Mouse (Mus musculus): Measurements from ENCODE around the gene Cdh15. TPM values are rescaled to one million over a fixed set of nuclear protein-coding genes. Genes with fewer than 3 reads are reported as not detected.

The Cdh15 gene
- polyA plus RNA-seq, 1 experiment from 2014 or later, result 7.6 TPM

DNA sequence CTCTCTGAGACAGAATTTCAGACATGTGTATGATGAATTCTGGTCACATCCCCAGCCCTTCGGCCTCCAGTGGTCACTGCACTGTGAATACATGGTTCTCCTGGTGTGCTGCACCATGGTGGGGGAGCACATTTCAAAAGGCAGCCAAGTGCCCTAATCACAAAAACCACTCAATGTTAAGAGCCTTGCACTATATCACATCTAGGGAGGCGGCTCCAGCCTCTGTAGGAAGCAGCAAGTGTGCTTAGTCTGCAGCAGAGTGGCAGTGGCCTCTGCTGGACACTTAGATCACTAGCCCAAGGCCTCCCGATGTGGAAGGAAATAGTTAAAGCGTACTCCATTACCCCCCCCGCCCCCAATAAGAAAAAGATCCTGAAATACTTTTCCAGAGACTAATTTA lies 51.3 kb downstream of the Cdh15 start:
- no peaks in the 10 kb centered on the region for H3K27me3 ChIP-seq (ENCODE audit: control insufficient read depth, insufficient read depth, low read length)
- H3K9ac ChIP-seq (ENCODE audit: low read length), result no peak overlapping the region
- peaks cover 21% of the 10 kb centered on the region for H3K36me3 ChIP-seq (ENCODE audit: control insufficient read depth, insufficient read depth, low read length)
- ATAC-seq (ENCODE audit: insufficient number of reproducible peaks, low FRiP score, low TSS enrichment, low read depth) (no peak), DNase-seq (ENCODE audit: low spot score) (no peak)
- WGBS, result 86% methylated on average over 5 of the region's 5 CpGs
- H3K4me1 ChIP-seq (ENCODE audit: control insufficient read depth, insufficient read depth, low read length), result no peaks in the 10 kb centered on the region
- H3K9me3 ChIP-seq (ENCODE audit: control insufficient read depth, low read length), result no peaks in the 10 kb centered on the region
- H3K4me3 ChIP-seq (ENCODE audit: low read depth, low read length), result no peak overlapping the region
- no peak overlapping the region for H3K27ac ChIP-seq (replicated peaks; ENCODE audit: low read depth, low read length)
- H3K4me2 ChIP-seq (ENCODE audit: low read depth, severe bottlenecking), result no peak overlapping the region

DNA sequence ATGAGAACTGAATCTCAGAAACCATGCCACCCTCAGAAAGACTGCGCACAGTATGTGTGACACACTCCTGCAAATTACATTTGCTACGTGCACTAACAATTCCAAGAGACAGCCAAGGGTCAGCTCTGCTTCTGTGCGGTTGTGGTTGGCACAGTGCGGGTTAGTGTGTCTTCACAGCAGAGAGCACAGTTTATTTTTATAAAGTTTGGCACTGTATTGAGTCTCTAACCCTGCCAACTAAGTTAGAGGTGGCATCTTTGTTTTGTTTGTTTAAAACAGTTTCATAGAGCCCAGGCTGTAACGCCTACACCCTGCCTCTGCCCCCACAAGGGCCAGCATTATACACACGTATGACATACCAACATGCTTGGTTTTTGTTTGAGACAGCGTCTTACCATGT lies 53.7 kb downstream of the Cdh15 start:
- H3K4me1 ChIP-seq (ENCODE audit: control insufficient read depth, insufficient read depth, low read length), result no peaks in the 10 kb centered on the region
- no peak overlapping the region for H3K4me2 ChIP-seq (ENCODE audit: low read depth, severe bottlenecking)
- H3K4me3 ChIP-seq (ENCODE audit: low read depth, low read length), result no peak overlapping the region
- 97% methylated on average over 7 of the region's 7 CpGs for WGBS
- no peak for DNase-seq (ENCODE audit: low spot score)
- H3K27me3 ChIP-seq (ENCODE audit: control insufficient read depth, insufficient read depth, low read length), result no peaks in the 10 kb centered on the region
- ATAC-seq (ENCODE audit: insufficient number of reproducible peaks, low FRiP score, low TSS enrichment, low read depth), result no peak
- H3K9ac ChIP-seq (ENCODE audit: low read length), result no peak overlapping the region
- no peak overlapping the region for H3K27ac ChIP-seq (replicated peaks; ENCODE audit: low read depth, low read length)
- peaks cover 9% of the 10 kb centered on the region for H3K36me3 ChIP-seq (ENCODE audit: control insufficient read depth, insufficient read depth, low read length)
- no peaks in the 10 kb centered on the region for H3K9me3 ChIP-seq (ENCODE audit: control insufficient read depth, low read length)

DNA sequence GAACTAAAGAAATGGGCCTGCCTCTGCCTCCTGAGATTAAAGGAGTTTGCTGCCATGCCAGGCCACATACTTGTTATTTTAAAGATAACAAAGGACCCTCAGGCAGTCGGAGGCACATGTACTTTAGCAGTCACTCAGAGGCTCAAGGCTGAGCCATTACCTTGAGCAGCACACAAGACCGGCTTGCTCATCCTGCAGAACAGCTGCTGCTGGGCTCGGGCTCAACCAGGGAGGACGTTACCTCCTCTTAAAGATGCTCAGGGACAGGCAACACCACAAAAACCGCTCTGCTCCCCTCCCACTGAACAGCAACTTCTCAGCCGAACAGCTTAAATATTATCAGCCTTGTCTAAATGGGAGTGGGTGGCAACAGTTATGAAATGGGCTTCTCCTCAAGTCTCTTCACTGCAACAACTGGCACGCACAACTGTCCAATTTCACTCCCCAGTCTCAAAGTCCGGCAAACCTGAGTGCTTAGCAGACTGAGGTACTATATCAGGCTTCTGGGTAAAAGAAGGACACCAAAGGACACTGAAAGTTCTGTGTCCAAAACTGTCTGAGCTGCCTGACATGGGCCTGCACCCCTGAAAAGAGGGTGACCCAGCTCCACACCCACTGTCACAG lies 54.2 kb downstream of the Cdh15 start:
- DNase-seq (ENCODE audit: low spot score) (no peak), ATAC-seq (ENCODE audit: insufficient number of reproducible peaks, low FRiP score, low TSS enrichment, low read depth) (no peak)
- no peak overlapping the region for H3K4me3 ChIP-seq (ENCODE audit: low read depth, low read length)
- no peaks in the 10 kb centered on the region for H3K27me3 ChIP-seq (ENCODE audit: control insufficient read depth, insufficient read depth, low read length)
- 89% methylated on average over 8 of the region's 8 CpGs for WGBS
- no peak overlapping the region for H3K9ac ChIP-seq (ENCODE audit: low read length)
- no peaks in the 10 kb centered on the region for H3K9me3 ChIP-seq (ENCODE audit: control insufficient read depth, low read length)
- H3K36me3 ChIP-seq (ENCODE audit: control insufficient read depth, insufficient read depth, low read length), result peaks cover 5% of the 10 kb centered on the region; the same call in 1 of the 2 replicates
- H3K4me2 ChIP-seq (ENCODE audit: low read depth, severe bottlenecking), result no peak overlapping the region
- no peaks in the 10 kb centered on the region for H3K4me1 ChIP-seq (ENCODE audit: control insufficient read depth, insufficient read depth, low read length)
- H3K27ac ChIP-seq (replicated peaks; ENCODE audit: low read depth, low read length), result no peak overlapping the region

DNA sequence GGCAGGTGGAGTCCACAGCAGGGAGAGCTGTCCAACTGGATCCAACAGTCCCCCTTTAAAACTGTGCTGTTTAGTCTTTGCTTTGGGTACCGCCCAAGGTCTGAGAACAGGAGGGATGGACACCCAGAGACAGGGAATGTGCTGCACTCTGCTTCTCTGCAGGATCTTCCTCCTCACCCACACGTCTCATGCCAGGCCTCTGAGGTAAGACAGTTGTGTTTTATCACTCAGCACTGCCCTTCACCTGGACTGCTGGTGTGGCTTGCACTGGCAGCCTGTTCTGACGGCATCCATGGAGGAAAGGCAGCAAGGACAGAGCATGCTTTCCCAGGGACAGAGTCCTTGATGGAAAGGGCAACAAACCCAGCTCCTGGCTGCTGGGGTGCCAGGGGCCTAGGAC lies 54.8 kb downstream of the Cdh15 start:
- no peak overlapping the region for H3K9ac ChIP-seq (ENCODE audit: low read length)
- 84% methylated on average over 3 of the region's 3 CpGs for WGBS
- no peaks in the 10 kb centered on the region for H3K4me1 ChIP-seq (ENCODE audit: control insufficient read depth, insufficient read depth, low read length)
- ATAC-seq (ENCODE audit: insufficient number of reproducible peaks, low FRiP score, low TSS enrichment, low read depth), result no peak
- no peak overlapping the region for H3K27ac ChIP-seq (replicated peaks; ENCODE audit: low read depth, low read length)
- DNase-seq (ENCODE audit: low spot score), result no peak
- no peaks in the 10 kb centered on the region for H3K9me3 ChIP-seq (ENCODE audit: control insufficient read depth, low read length)
- H3K36me3 ChIP-seq (ENCODE audit: control insufficient read depth, insufficient read depth, low read length), result peaks cover 2% of the 10 kb centered on the region; the same call in 1 of the 2 replicates
- no peak overlapping the region for H3K4me3 ChIP-seq (ENCODE audit: low read depth, low read length)
- H3K4me2 ChIP-seq (ENCODE audit: low read depth, severe bottlenecking), result no peak overlapping the region
- no peaks in the 10 kb centered on the region for H3K27me3 ChIP-seq (ENCODE audit: control insufficient read depth, insufficient read depth, low read length)

DNA sequence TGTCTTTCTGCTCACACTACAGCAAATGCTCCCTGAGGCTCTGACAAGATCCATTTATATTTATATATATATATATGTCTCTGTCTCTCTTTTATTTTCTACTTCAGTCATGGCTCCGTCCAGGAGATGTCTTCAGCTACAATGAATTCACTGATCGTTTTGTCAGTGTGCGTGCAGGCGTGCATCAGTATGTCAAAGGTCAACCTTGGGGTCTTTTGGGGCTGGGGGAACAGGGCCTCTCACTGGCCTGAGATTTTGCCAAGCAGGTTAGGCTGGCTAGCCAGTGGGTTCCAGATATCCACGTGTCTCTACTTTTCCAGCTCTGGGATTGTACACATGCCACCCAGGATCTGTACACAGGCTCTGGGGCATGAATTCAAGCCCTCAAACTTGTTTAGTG lies 55.2 kb downstream of the Cdh15 start:
- Histone ChIP-seq H3K9me3 (ENCODE audit: control insufficient read depth, low read length) (no peaks in the 10 kb centered on the region), H3K4me1 (ENCODE audit: control insufficient read depth, insufficient read depth, low read length) (no peaks in the 10 kb centered on the region), H3K27ac (replicated peaks; ENCODE audit: low read depth, low read length) (no peak overlapping the region), H3K27me3 (ENCODE audit: control insufficient read depth, insufficient read depth, low read length) (no peaks in the 10 kb centered on the region), H3K36me3 (ENCODE audit: control insufficient read depth, insufficient read depth, low read length) (peaks cover 3% of the 10 kb centered on the region; the same call in 1 of the 2 replicates), H3K4me2 (ENCODE audit: low read depth, severe bottlenecking) (no peak overlapping the region), H3K9ac (ENCODE audit: low read length) (no peak overlapping the region), H3K4me3 (ENCODE audit: low read depth, low read length) (no peak overlapping the region)
- no peak for ATAC-seq (ENCODE audit: insufficient number of reproducible peaks, low FRiP score, low TSS enrichment, low read depth)
- no peak for DNase-seq (ENCODE audit: low spot score)
- WGBS, result 86% methylated on average over 5 of the region's 5 CpGs

DNA sequence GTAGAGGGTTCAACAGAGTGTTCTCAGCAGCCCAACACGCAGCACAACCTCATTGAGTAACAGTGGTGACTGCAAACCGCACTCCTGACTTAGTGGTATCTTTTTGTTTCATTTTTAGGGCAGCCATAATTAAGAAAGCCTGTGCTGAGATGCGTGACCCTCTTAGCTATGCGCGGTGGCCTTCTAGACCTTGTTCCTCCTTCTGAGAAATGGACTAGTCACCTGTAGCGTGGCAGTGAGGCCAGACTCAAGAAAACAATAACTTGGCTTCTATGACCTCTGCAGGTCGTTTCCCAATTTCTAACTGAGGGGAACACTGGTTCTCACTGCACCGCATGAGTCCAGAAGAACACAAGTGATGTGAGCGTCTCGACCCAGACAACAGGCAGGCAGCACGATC lies 56.7 kb downstream of the Cdh15 start:
- H3K27ac ChIP-seq (replicated peaks; ENCODE audit: low read depth, low read length), result no peak overlapping the region
- no peak overlapping the region for H3K9ac ChIP-seq (ENCODE audit: low read length)
- H3K27me3 ChIP-seq (ENCODE audit: control insufficient read depth, insufficient read depth, low read length), result no peaks in the 10 kb centered on the region
- no peak overlapping the region for H3K4me3 ChIP-seq (ENCODE audit: low read depth, low read length)
- no peak overlapping the region for H3K4me2 ChIP-seq (ENCODE audit: low read depth, severe bottlenecking)
- no peaks in the 10 kb centered on the region for H3K9me3 ChIP-seq (ENCODE audit: control insufficient read depth, low read length)
- H3K36me3 ChIP-seq (ENCODE audit: control insufficient read depth, insufficient read depth, low read length), result peaks cover 6% of the 10 kb centered on the region; the same call in 1 of the 2 replicates
- no peaks in the 10 kb centered on the region for H3K4me1 ChIP-seq (ENCODE audit: control insufficient read depth, insufficient read depth, low read length)
- no peak for ATAC-seq (ENCODE audit: insufficient number of reproducible peaks, low FRiP score, low TSS enrichment, low read depth)
- DNase-seq (ENCODE audit: low spot score), result no peak
- 92% methylated on average over 11 of the region's 11 CpGs for WGBS

DNA sequence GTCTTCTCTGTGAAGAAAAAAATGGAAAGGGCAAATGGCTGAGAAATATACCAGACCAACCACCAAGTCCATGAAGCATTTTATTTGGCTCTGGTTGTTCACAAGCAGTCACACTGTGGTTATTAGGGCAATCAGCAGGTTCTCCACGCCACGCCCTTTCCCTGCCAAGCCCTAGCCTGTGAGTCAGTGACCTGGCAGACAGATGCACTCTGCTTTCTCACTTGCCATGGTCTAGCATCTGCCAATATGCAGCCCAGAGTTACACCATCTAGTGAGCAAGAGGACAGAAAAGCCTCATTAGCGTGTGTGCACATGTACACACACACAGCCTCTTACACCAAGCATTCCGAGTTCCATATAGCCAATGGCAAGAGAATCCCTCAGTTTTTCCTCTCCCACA lies 57.6 kb downstream of the Cdh15 start:
- H3K9me3 ChIP-seq (ENCODE audit: control insufficient read depth, low read length), result no peaks in the 10 kb centered on the region
- no peak overlapping the region for H3K4me3 ChIP-seq (ENCODE audit: low read depth, low read length)
- peaks cover 9% of the 10 kb centered on the region for H3K36me3 ChIP-seq (ENCODE audit: control insufficient read depth, insufficient read depth, low read length)
- H3K9ac ChIP-seq (ENCODE audit: low read length), result no peak overlapping the region
- DNase-seq (ENCODE audit: low spot score) (no peak), ATAC-seq (ENCODE audit: insufficient number of reproducible peaks, low FRiP score, low TSS enrichment, low read depth) (no peak)
- no peak overlapping the region for H3K27ac ChIP-seq (replicated peaks; ENCODE audit: low read depth, low read length)
- 94% methylated on average over 4 of the region's 4 CpGs for WGBS
- no peak overlapping the region for H3K4me2 ChIP-seq (ENCODE audit: low read depth, severe bottlenecking)
- no peaks in the 10 kb centered on the region for H3K4me1 ChIP-seq (ENCODE audit: control insufficient read depth, insufficient read depth, low read length)
- H3K27me3 ChIP-seq (ENCODE audit: control insufficient read depth, insufficient read depth, low read length), result no peaks in the 10 kb centered on the region

DNA sequence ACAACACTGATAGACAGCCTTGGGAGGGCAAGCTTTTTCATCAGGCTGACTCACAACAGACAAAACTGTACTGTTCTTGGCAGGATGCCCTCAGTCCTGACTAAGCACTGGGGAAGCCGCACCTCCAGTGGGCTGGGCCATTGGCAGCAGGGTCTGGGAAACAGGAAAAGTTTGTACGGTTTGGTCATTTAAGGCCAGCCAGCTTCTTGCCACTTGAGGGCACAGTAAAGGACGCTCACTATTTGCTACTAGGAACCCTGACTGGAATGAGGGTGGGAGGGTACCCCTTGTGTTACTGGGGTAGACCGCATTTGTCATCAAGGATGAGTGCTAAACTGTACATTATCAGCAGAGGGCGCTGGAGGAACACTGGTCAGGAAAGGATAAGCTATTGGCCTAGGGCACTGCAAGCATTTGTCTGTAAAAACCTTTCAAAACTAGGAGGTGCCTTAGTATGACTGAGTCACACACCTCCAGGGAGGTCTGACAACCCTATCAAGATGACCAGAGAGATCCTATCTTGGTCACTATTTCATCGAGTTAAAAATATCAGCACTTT lies 58.8 kb downstream of the Cdh15 start:
- Histone ChIP-seq H3K9ac (ENCODE audit: low read length) (no peak overlapping the region), H3K4me2 (ENCODE audit: low read depth, severe bottlenecking) (no peak overlapping the region), H3K36me3 (ENCODE audit: control insufficient read depth, insufficient read depth, low read length) (peaks cover 9% of the 10 kb centered on the region), H3K4me1 (ENCODE audit: control insufficient read depth, insufficient read depth, low read length) (no peaks in the 10 kb centered on the region), H3K9me3 (ENCODE audit: control insufficient read depth, low read length) (no peaks in the 10 kb centered on the region), H3K4me3 (ENCODE audit: low read depth, low read length) (no peak overlapping the region), H3K27me3 (ENCODE audit: control insufficient read depth, insufficient read depth, low read length) (no peaks in the 10 kb centered on the region), H3K27ac (replicated peaks; ENCODE audit: low read depth, low read length) (no peak overlapping the region)
- DNase-seq (ENCODE audit: low spot score), result peak; percentile 80
- no peak for ATAC-seq (ENCODE audit: insufficient number of reproducible peaks, low FRiP score, low TSS enrichment, low read depth)
- WGBS, result 58% methylated on average over 6 of the region's 6 CpGs

DNA sequence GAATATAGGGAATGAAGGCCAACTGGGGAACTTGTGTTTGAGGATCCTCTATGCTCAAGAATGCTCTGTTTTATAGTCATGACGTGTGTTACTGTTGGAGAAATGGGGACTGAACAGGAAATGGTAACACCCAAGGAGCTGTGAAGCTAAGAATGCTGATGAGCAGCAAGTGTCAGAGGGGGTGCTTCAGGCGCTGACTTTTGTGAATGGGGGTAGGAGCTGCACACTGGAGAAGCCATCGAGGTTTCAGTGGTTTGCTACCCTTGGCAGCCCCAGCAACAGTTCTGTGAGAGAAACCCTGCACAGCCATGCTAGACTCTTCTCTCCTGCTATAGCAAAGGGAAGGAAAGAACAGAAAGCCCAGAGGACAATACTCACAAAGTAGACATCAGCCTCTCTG lies 64.4 kb downstream of the Cdh15 start:
- no peaks in the 10 kb centered on the region for H3K9me3 ChIP-seq (ENCODE audit: control insufficient read depth, low read length)

More for the DNA sequence above, 64.4 kb downstream of the Cdh15 start:
- Histone ChIP-seq H3K27me3 (ENCODE audit: control insufficient read depth, insufficient read depth, low read length) (no peaks in the 10 kb centered on the region), H3K36me3 (ENCODE audit: control insufficient read depth, insufficient read depth, low read length) (peaks cover 11% of the 10 kb centered on the region), H3K4me3 (ENCODE audit: low read depth, low read length) (no peak overlapping the region), H3K4me1 (ENCODE audit: control insufficient read depth, insufficient read depth, low read length) (no peaks in the 10 kb centered on the region; the same call in 1 of the 2 replicates), H3K9ac (ENCODE audit: low read length) (no peak overlapping the region), H3K27ac (replicated peaks; ENCODE audit: low read depth, low read length) (no peak overlapping the region), H3K4me2 (ENCODE audit: low read depth, severe bottlenecking) (no peak overlapping the region)
- no peak for ATAC-seq (ENCODE audit: insufficient number of reproducible peaks, low FRiP score, low TSS enrichment, low read depth)
- DNase-seq (ENCODE audit: low spot score), result no peak
- 85% methylated on average over 3 of the region's 3 CpGs for WGBS

Data from limb, embryonic 11.5 days (tissue).